Mouse (Mus musculus): ENCODE measurements around the gene Neurl1a.

GRCm38 (mm10) chr19:47263621-47264020 lies 85.0 kb downstream of the Neurl1a start:
- TF ChIP-seq CTCF (IDR thresholded peaks at IDR 0.05; ENCODE audit: low read depth) (no peak), EP300 (optimal IDR thresholded peaks at IDR 0.05) (no peak)

Measured in stomach, postnatal 0 days (tissue).